Mouse (Mus musculus): Measurements from ENCODE around the gene Taf8. TPM values are rescaled to one million over a fixed set of nuclear protein-coding genes. Genes with fewer than 3 reads are reported as not detected.

Taf8 gene
- polyA plus RNA-seq, 1 experiment from 2014 or later, result 23.5 TPM

DNA sequence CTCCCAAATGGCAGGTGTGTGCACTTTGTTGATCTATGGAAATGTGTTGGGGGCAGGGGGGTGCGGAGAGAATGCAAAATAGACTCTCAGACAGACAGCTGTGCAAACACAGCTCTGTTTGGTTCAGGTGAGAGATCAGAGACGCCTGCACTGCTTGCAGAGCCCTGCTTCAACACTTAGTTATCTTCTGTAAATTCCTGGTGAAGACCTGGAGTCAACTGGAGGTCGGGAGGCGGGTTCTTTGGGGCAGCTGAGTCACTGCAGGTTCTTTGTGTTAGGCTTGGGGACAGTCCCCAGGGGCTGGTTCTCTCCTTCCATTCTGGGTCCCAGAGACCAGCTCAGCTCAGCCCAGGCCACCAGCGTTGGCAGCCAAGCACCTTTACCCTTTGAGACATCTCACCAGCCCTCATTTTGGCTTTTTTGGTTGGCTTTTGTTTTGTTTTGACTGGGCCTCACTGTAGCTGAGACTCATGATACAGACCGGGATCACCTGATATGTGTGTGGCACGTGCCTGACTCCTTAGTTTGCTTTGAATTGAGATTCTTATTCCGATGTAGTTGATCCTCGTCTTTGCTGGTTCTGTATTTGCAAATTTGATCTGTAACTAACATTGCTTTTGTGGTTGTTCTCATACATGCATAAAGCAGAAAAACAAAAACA, 39.2 kb downstream of the Taf8 start:
- H3K4me2 ChIP-seq, result no peak overlapping the region
- no peak overlapping the region for H3K4me3 ChIP-seq
- peaks cover 5% of the 10 kb centered on the region for H3K4me1 ChIP-seq (replicated peaks)
- no peaks in the 10 kb centered on the region for H3K9me3 ChIP-seq
- WGBS, result 52% methylated on average over 9 of the region's 9 CpGs
- H3K36me3 ChIP-seq, result no peaks in the 10 kb centered on the region
- ATAC-seq (ENCODE audit: low FRiP score), result no peak
- H3K27me3 ChIP-seq, result peaks cover 50% of the 10 kb centered on the region
- no peak overlapping the region for H3K27ac ChIP-seq
- no peak overlapping the region for H3K9ac ChIP-seq

GRCm38 (mm10) chr17:47462209-47462608, 39.9 kb downstream of the Taf8 start:
- H3K4me1 ChIP-seq (replicated peaks), result peaks cover 5% of the 10 kb centered on the region; the same call in 1 of the 2 replicates
- H3K27ac ChIP-seq, result no peak overlapping the region
- no peak for ATAC-seq (ENCODE audit: low FRiP score)
- no peaks in the 10 kb centered on the region for H3K36me3 ChIP-seq
- H3K4me3 ChIP-seq, result no peak overlapping the region
- H3K9ac ChIP-seq, result no peak overlapping the region
- H3K9me3 ChIP-seq, result no peaks in the 10 kb centered on the region
- 78% methylated on average over 7 of the region's 7 CpGs for WGBS
- peaks cover 44% of the 10 kb centered on the region for H3K27me3 ChIP-seq
- no peak overlapping the region for H3K4me2 ChIP-seq

DNA sequence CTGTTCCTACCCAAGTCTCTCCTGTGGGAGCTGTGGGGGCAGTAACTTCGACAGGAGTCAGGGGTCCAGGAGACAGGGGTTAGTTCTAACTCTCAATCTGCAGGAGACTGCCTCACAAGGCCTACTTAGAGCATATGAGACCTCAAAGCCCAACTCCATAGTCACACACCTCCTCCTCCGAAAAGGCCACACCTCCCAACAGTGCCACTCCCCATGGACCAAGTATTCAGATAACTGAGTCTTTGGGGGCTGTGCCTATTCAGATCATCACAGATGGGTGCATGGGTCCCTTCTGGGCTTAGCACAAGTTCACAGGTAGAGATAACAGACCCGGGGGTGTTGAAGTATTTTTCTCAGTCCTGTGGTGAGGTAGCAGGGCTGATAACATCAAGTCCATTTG, 40.4 kb downstream of the Taf8 start:
- H3K36me3 ChIP-seq, result no peaks in the 10 kb centered on the region
- no peak for ATAC-seq (ENCODE audit: low FRiP score)
- 80% methylated on average over 3 of the region's 3 CpGs for WGBS
- H3K4me3 ChIP-seq, result no peak overlapping the region
- H3K4me2 ChIP-seq, result no peak overlapping the region
- peaks cover 5% of the 10 kb centered on the region; the same call in 1 of the 2 replicates for H3K4me1 ChIP-seq (replicated peaks)
- H3K9me3 ChIP-seq, result no peaks in the 10 kb centered on the region
- no peak overlapping the region for H3K9ac ChIP-seq
- peaks cover 39% of the 10 kb centered on the region for H3K27me3 ChIP-seq
- H3K27ac ChIP-seq, result no peak overlapping the region

- Histone ChIP-seq H3K9ac (no peak overlapping the region), H3K27ac (no peak overlapping the region), H3K27me3 (peaks cover 18% of the 10 kb centered on the region), H3K36me3 (no peaks in the 10 kb centered on the region), H3K4me3 (no peak overlapping the region), H3K4me1 (replicated peaks) (no peaks in the 10 kb centered on the region), H3K4me2 (no peak overlapping the region), H3K9me3 (no peaks in the 10 kb centered on the region)
- ATAC-seq (ENCODE audit: low FRiP score), result no peak
- 86% methylated on average over 3 of the region's 3 CpGs for WGBS
Measured at GRCm38 (mm10) chr17:47459341-47459919, 42.7 kb downstream of the Taf8 start.

GRCm38 (mm10) chr17:47458936-47459335, 43.2 kb downstream of the Taf8 start:
- Histone ChIP-seq H3K36me3 (no peaks in the 10 kb centered on the region), H3K4me1 (replicated peaks) (no peaks in the 10 kb centered on the region), H3K4me2 (no peak overlapping the region), H3K27me3 (peaks cover 13% of the 10 kb centered on the region), H3K4me3 (no peak overlapping the region), H3K9me3 (no peaks in the 10 kb centered on the region), H3K27ac (no peak overlapping the region), H3K9ac (no peak overlapping the region)
- WGBS, result 98% methylated on average over 2 of the region's 2 CpGs
- no peak for ATAC-seq (ENCODE audit: low FRiP score)

DNA sequence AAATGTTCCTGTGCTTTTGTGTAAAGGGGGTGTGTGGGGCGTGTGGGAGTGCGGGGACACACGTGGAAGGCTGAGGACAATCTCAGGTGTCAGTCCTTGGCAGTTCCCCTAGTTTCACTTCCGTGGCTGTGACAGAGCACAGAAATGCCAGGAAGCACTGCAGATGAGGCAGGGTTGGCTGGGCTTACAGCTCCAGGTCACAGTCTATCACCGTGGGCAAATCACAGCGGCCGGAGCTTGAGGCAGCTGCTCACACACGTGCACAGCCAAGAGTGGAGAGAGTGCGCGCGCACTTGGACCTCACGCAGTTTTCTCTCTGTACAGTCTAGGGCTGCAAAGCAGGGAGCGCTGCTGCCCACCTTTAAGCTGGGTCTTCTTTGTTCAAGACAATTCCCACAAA, 43.8 kb downstream of the Taf8 start:
- no peaks in the 10 kb centered on the region for H3K36me3 ChIP-seq
- H3K9me3 ChIP-seq, result no peaks in the 10 kb centered on the region
- WGBS, result 82% methylated on average over 13 of the region's 13 CpGs
- H3K9ac ChIP-seq, result no peak overlapping the region
- no peak for ATAC-seq (ENCODE audit: low FRiP score)
- H3K4me3 ChIP-seq, result no peak overlapping the region
- no peaks in the 10 kb centered on the region for H3K4me1 ChIP-seq (replicated peaks)
- peaks cover 10% of the 10 kb centered on the region; the same call in 1 of the 2 replicates for H3K27me3 ChIP-seq
- no peak overlapping the region for H3K27ac ChIP-seq
- no peak overlapping the region for H3K4me2 ChIP-seq

- Histone ChIP-seq H3K36me3 (no peaks in the 10 kb centered on the region), H3K27me3 (0 out of 2 replicates have a peak, but pooled peaks cover 1% of the 10 kb centered on the region), H3K9ac (no peak overlapping the region), H3K9me3 (no peaks in the 10 kb centered on the region), H3K4me1 (replicated peaks) (peaks cover 6% of the 10 kb centered on the region; the same call in 1 of the 2 replicates), H3K4me3 (no peak overlapping the region), H3K27ac (no peak overlapping the region), H3K4me2 (no peak overlapping the region)
- ATAC-seq (ENCODE audit: low FRiP score), result no peak
- WGBS, result 73% methylated on average over 8 of the region's 8 CpGs
Measured at GRCm38 (mm10) chr17:47454675-47455074, 47.4 kb downstream of the Taf8 start.

DNA sequence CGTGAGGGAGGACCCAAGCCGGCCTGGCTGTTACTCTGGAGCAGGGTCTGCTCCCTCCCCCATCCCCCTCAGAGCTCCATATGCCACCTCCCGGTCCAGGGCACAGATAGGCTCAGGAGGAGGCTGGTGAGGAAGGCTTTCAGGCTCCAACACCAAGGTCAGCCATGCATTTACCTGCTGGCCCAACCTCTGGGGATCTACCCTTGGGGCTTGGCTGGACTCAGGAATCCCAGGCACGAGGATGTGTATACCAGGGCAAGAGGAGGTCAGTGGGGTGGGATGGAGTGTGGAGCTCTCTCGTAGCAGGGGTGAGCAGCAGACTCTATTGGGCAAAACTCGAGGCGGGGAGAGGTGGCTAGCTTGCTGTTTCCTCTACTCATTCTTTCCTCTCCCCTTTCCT, 49.2 kb downstream of the Taf8 start:
- Histone ChIP-seq H3K36me3 (no peaks in the 10 kb centered on the region), H3K4me2 (no peak overlapping the region), H3K9ac (no peak overlapping the region), H3K4me1 (replicated peaks) (peaks cover 9% of the 10 kb centered on the region; the same call in 1 of the 2 replicates), H3K4me3 (no peak overlapping the region), H3K27ac (no peak overlapping the region), H3K9me3 (no peaks in the 10 kb centered on the region), H3K27me3 (0 out of 2 replicates have a peak, but pooled peaks cover 3% of the 10 kb centered on the region)
- ATAC-seq (ENCODE audit: low FRiP score), result no peak
- 53% methylated on average over 7 of the region's 7 CpGs for WGBS

DNA sequence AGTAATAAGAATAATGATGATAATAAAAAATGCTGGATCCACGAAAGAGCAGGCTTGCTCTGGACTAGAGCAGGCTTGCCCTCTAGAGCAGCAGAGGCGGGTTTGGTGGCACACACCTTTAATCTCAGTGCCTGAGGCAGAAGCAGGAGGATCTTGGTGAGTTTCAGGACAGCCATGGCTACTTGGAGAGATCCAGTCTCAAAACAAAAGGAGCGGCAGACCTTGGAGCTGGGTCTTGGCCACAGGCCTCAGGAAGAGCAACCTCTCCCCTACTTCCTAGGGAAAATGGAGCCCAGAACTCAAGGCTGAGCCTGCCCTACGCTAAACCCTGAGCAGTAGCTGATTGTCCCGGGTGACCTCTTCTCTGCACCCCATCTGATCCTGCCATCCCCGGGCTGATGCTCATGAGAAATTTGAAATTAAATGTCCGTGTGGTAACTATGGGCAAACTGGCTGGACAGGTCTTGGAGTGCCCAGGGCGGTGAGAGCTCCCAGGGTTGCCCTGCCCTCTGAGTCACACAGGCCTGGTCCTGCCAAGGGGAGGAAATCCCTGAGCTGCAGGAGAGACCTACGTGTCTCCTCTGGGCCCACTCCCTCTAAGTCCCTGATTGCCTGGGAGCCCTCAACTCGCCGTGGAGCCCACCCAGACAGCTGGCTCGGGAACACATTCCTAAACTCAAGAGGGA, 51.1 kb downstream of the Taf8 start:
- WGBS, result 79% methylated on average over 12 of the region's 12 CpGs

GRCm38 (mm10) chr17:47450239-47450638, 51.9 kb downstream of the Taf8 start:
- ATAC-seq (ENCODE audit: low FRiP score), result 0 out of 2 replicates have a peak, but pooled peaks have one; percentile 43
- no peak overlapping the region for H3K4me3 ChIP-seq
- H3K27ac ChIP-seq, result no peak overlapping the region
- WGBS, result 40% methylated on average over 7 of the region's 7 CpGs
- no peaks in the 10 kb centered on the region for H3K9me3 ChIP-seq
- 0 out of 2 replicates have a peak, but pooled peaks cover 3% of the 10 kb centered on the region for H3K27me3 ChIP-seq
- H3K4me1 ChIP-seq (replicated peaks), result peaks cover 9% of the 10 kb centered on the region; the same call in 1 of the 2 replicates
- H3K36me3 ChIP-seq, result no peaks in the 10 kb centered on the region
- H3K4me2 ChIP-seq, result no peak overlapping the region
- H3K9ac ChIP-seq, result no peak overlapping the region

More for the DNA sequence above, 51.1 kb downstream of the Taf8 start:
- H3K4me3 ChIP-seq, result no peak overlapping the region
- H3K27ac ChIP-seq, result no peak overlapping the region
- H3K9me3 ChIP-seq, result no peaks in the 10 kb centered on the region
- no peak overlapping the region for H3K9ac ChIP-seq
- H3K4me1 ChIP-seq (replicated peaks), result peaks cover 9% of the 10 kb centered on the region; the same call in 1 of the 2 replicates
- H3K4me2 ChIP-seq, result no peak overlapping the region
- 0 out of 2 replicates have a peak, but pooled peaks cover 3% of the 10 kb centered on the region for H3K27me3 ChIP-seq
- no peaks in the 10 kb centered on the region for H3K36me3 ChIP-seq
- ATAC-seq (ENCODE audit: low FRiP score), result no peak

- no peak for ATAC-seq (ENCODE audit: low FRiP score)
Measured at GRCm38 (mm10) chr17:47449432-47449831, 52.7 kb downstream of the Taf8 start.

More at GRCm38 (mm10) chr17:47449432-47449831, 52.7 kb downstream of the Taf8 start:
- 82% methylated on average over 5 of the region's 5 CpGs for WGBS
- no peak overlapping the region for H3K9ac ChIP-seq
- H3K27ac ChIP-seq, result no peak overlapping the region
- H3K4me3 ChIP-seq, result no peak overlapping the region
- peaks cover 9% of the 10 kb centered on the region; the same call in 1 of the 2 replicates for H3K4me1 ChIP-seq (replicated peaks)
- 0 out of 2 replicates have a peak, but pooled peaks cover 3% of the 10 kb centered on the region for H3K27me3 ChIP-seq
- H3K36me3 ChIP-seq, result no peaks in the 10 kb centered on the region
- no peaks in the 10 kb centered on the region for H3K9me3 ChIP-seq
- no peak overlapping the region for H3K4me2 ChIP-seq
